In genomic region chr11:118512257-118512910, GRCm38 (mm10) we compare ENCODE assay signal across 10 mouse cellular contexts. TPM values are rescaled to one million over a fixed set of nuclear protein-coding genes. Genes with fewer than 3 reads are reported as not detected.
DNase-seq lines count a peak whose midpoint lies in the region; ATAC-seq lines count a peak whose summit lies in the region.
"Had no signal": no experiment of that assay in that cellular context is flagged by ENCODE, and none has a peak within 500 bp of the region (broad histone marks: within the 10 kb centered on the region; RNA-seq: fewer than 3 reads in every experiment).

No protein-coding gene starts in this region.

- no peak overlapping the region for H3K4me3 ChIP-seq in heart, embryonic 13.5 days
- no peak overlapping the region for H3K4me3 ChIP-seq in limb, embryonic 13.5 days

- no peak for ATAC-seq in heart, embryonic 13.5 days (ENCODE audit: extremely low read depth, insufficient number of reproducible peaks, low FRiP score, low TSS enrichment)
- peak; percentile 69 for ATAC-seq in limb, embryonic 13.5 days (ENCODE audit: low FRiP score, low read depth)
- ATAC-seq in megakaryocyte progenitor cell, adult 5-6 weeks (replicated peaks; ENCODE audit: poor library complexity), result no peak
- ATAC-seq: Patski had no signal

- H3K9ac ChIP-seq in heart, embryonic 13.5 days, result no peak overlapping the region
- peak overlapping the region; percentile 54 for H3K9ac ChIP-seq in limb, embryonic 13.5 days

- H3K4me2 ChIP-seq in heart, embryonic 13.5 days, result 0 out of 2 replicates have a peak overlapping the region, but pooled peaks have one; percentile 16
- H3K4me2 ChIP-seq in limb, embryonic 13.5 days (replicated peaks), result peak overlapping the region; percentile 28; the same call in 1 of the 2 replicates

- 47% methylated on average over 15 of the region's 15 CpGs for WGBS in heart, embryonic 13.5 days
- WGBS in limb, embryonic 13.5 days, result 37% methylated on average over 15 of the region's 15 CpGs

- no peaks in the 10 kb centered on the region for H3K36me3 ChIP-seq in heart, embryonic 13.5 days
- no peaks in the 10 kb centered on the region for H3K36me3 ChIP-seq in limb, embryonic 13.5 days

- no peak overlapping the region for H3K27ac ChIP-seq in heart, embryonic 13.5 days (replicated peaks)
- H3K27ac ChIP-seq in limb, embryonic 13.5 days, result peak overlapping the region; percentile 28; the same call in 1 of the 2 replicates
- H3K27ac ChIP-seq: macrophage had no signal

- H3K4me1 ChIP-seq in heart, embryonic 13.5 days, result peaks cover 13% of the 10 kb centered on the region
- H3K4me1 ChIP-seq in limb, embryonic 13.5 days, result peaks cover 22% of the 10 kb centered on the region

- no peaks in the 10 kb centered on the region for H3K9me3 ChIP-seq in heart, embryonic 13.5 days
- no peaks in the 10 kb centered on the region for H3K9me3 ChIP-seq in limb, embryonic 13.5 days

- no peak for DNase-seq in heart, adult 8-10 months (ENCODE audit: low spot score)
- DNase-seq in retina, postnatal 1 day, result peak; percentile 71
- DNase-seq in retina, embryonic 14.5 days (ENCODE audit: low spot score), result no peak
- no peak for DNase-seq in Muller cell, postnatal 12 days (ENCODE audit: inconsistent ontology term)
- DNase-seq in adrenal gland, postnatal 36 days, result no peak

- peaks cover 78% of the 10 kb centered on the region for H3K27me3 ChIP-seq in heart, embryonic 13.5 days (replicated peaks)
- H3K27me3 ChIP-seq in limb, embryonic 13.5 days, result peaks cover 20% of the 10 kb centered on the region

RNA-seq across cellular contexts. Expression of gene Engase, which starts 35.8 kb away (rescaled TPM):
- polyA plus RNA-seq in heart, embryonic 13.5 days (2015; fragmentation: Nextera tagmentation; extraction: Ambion mirVana), result 4.4 and 5.0 TPM in 2 replicates
- total RNA-seq in heart, adult 8-10 months (2022), result 1 to 10 TPM; 5.2 to 7.2 (median 6.6) TPM
- 4.9 and 5.5 TPM in 2 replicates for polyA plus RNA-seq in limb, embryonic 13.5 days (2015; fragmentation: Nextera tagmentation; extraction: Ambion mirVana)
- total RNA-seq in megakaryocyte progenitor cell, adult 5-6 weeks (2015), result 0.89 and 1.2 TPM in 2 replicates
- 3.2 and 4.6 TPM in 2 replicates for total RNA-seq in megakaryocyte progenitor cell, adult 5-6 weeks (2017)
- 10 to 100 TPM; 10.3 to 20.7 TPM for total RNA-seq in adrenal gland, postnatal 36 days (2021)
